Mouse (Mus musculus) lung, postnatal 0 days (tissue): ENCODE results near the gene Pkd1l3.

Source experiments
- CTCF ChIP-seq: IDR thresholded peaks from 2 replicates; pipeline ENCODE4 v1.5.1; 2016; ENCODE audit warnings: antibody characterized with exemption, mild to moderate bottlenecking
- EP300 ChIP-seq: IDR thresholded peaks from 2 replicates; pipeline ENCODE4 v1.6.1; 2016; ENCODE audit warnings: antibody characterized with exemption, mild to moderate bottlenecking, control low read depth

DNA sequence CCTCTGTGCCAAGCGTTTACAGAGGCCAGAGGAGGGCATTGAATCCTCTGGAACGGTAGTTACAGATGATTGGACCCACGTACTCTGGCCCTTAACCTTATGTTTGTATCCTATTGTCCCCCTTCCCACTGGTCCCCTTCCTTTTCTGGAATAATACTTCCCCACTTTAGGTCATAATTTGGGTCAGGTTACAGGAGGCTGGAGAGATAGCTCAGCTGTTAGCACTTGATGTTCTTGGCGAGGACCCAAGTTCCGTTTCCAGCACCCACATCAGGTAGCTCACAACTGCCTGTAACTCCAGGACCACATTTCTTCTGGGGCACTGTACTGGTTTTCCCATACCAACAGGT lies 5.2 kb upstream of the Pkd1l3 start:
- TF ChIP-seq EP300 (no peak), CTCF (no peak)
